Mouse (Mus musculus): ENCODE data around the gene Allc.

- TF ChIP-seq MYOD1 (IDR thresholded peaks at IDR 0.05; ENCODE audit: control insufficient read depth in 1 of 3, insufficient read length in 2 of 3, low read depth in 2 of 3): no peak
- no peak for TF ChIP-seq POLR2AphosphoS2 (IDR thresholded peaks at IDR 0.05; ENCODE audit: insufficient read length, low read depth)
- no peak for TF ChIP-seq E2F4 (IDR thresholded peaks at IDR 0.05; ENCODE audit: insufficient read depth)
- no peak for TF ChIP-seq TCF12 (IDR thresholded peaks at IDR 0.05; ENCODE audit: insufficient read depth, poor library complexity, severe bottlenecking)
- TF ChIP-seq CEBPB (IDR thresholded peaks at IDR 0.05; ENCODE audit: insufficient read depth, poor library complexity, severe bottlenecking): no peak
- TF ChIP-seq MAX (IDR thresholded peaks at IDR 0.05; ENCODE audit: low read depth): no peak
- no peak for TF ChIP-seq USF1 (IDR thresholded peaks at IDR 0.05; ENCODE audit: low read depth)
- TF ChIP-seq POLR2A (IDR thresholded peaks at IDR 0.05; ENCODE audit: insufficient read length, low read depth): no peak
- no peak for TF ChIP-seq SRF (IDR thresholded peaks at IDR 0.05; ENCODE audit: control insufficient read depth, insufficient read length, low read depth)
- no peak for TF ChIP-seq MYOG (IDR thresholded peaks at IDR 0.05; ENCODE audit: control insufficient read depth in 1 of 3, insufficient read depth in 1 of 3, insufficient read length in 2 of 3, low read depth in 2 of 3)
- no peak for TF ChIP-seq TCF3 (IDR thresholded peaks at IDR 0.05; ENCODE audit: insufficient read length, low read depth)
- TF ChIP-seq REST (IDR thresholded peaks at IDR 0.05; ENCODE audit: insufficient read depth, insufficient read length): no peak
Measured at GRCm38 (mm10) chr12:28622641-28623040, 40.3 kb upstream of the Allc start.

All from myocyte (in vitro differentiated cells).